Mouse (Mus musculus): ENCODE measurements around the gene Tprgl. TPM values are rescaled to one million over a fixed set of nuclear protein-coding genes. Genes with fewer than 3 reads are reported as not detected.

The Tprgl gene
- polyA plus RNA-seq, 1 experiment from 2014 or later: 117 TPM

DNA sequence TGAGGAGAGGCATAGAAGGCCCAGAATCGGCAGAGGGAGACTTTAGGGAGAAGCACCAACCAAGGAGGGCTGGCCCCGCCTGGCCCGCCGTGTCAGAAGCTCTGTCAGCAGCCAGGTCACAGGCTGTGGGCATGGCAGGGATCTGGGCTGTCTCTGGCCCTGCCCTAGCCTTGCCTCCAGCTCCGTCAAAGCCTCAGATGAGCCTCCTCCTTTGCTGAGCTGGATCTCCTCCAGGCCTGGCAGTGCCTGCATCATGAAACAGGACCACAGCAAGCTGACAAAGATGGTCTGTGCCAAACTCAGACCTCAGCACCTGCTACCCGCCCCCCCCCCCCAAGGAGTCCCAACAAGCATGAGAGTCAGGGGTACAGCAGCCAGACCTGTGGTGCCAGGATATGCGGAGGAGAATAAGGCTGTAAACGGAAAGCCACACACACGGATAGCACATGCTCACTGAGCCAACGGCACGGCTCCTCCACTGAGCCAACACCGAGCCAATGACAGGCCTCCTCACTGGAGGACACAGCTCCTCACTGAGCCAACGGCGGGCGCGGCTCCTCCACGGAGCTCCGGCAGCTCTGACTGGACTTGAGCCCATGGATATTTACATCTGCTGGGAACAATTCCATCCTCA lies 51.1 kb downstream of the Tprgl start:
- no peaks in the 10 kb centered on the region for H3K4me1 ChIP-seq (ENCODE audit: control insufficient read depth, insufficient read depth, low read length)
- WGBS: 59% methylated on average over 18 of the region's 18 CpGs
- DNase-seq (ENCODE audit: low spot score) (no peak), ATAC-seq (replicated peaks; ENCODE audit: insufficient number of reproducible peaks, low FRiP score, low TSS enrichment, low read depth) (no peak)
- no peak overlapping the region for H3K9ac ChIP-seq (replicated peaks; ENCODE audit: low read length)
- H3K4me3 ChIP-seq (ENCODE audit: low read depth, low read length): no peak overlapping the region
- no peaks in the 10 kb centered on the region for H3K9me3 ChIP-seq (replicated peaks; ENCODE audit: control insufficient read depth, low read length)
- H3K36me3 ChIP-seq (replicated peaks; ENCODE audit: control insufficient read depth, insufficient read depth, low read depth, low read length): no peaks in the 10 kb centered on the region
- H3K27ac ChIP-seq (replicated peaks; ENCODE audit: low read depth, low read length): no peak overlapping the region
- H3K27me3 ChIP-seq (ENCODE audit: control insufficient read depth, insufficient read depth, low read length): no peaks in the 10 kb centered on the region
- H3K4me2 ChIP-seq (ENCODE audit: low read depth, low read length): no peak overlapping the region

Other genes with a start within 250 kb of the Tprgl start
- 107 TPM in 2 replicates for gene A430005L14Rik, start 203.4 kb downstream of the Tprgl start, polyA plus RNA-seq (2014; fragmentation: Nextera tagmentation; extraction: Ambion mirVana)
- 10.4 and 12.8 TPM in 2 replicates for gene Dffb, start 185.5 kb downstream of the Tprgl start, polyA plus RNA-seq (2014; fragmentation: Nextera tagmentation; extraction: Ambion mirVana)
- 13.6 and 16.0 TPM in 2 replicates for gene Cep104, start 185.5 kb downstream of the Tprgl start, polyA plus RNA-seq (2014; fragmentation: Nextera tagmentation; extraction: Ambion mirVana)
- 11.9 TPM in 2 replicates for gene Lrrc47, start 148.9 kb downstream of the Tprgl start, polyA plus RNA-seq (2014; fragmentation: Nextera tagmentation; extraction: Ambion mirVana)
- gene Smim1, start 134.4 kb downstream of the Tprgl start, polyA plus RNA-seq (2014; fragmentation: Nextera tagmentation; extraction: Ambion mirVana): 9.4 and 9.7 TPM in 2 replicates
- not detected in 2 replicates for gene Ccdc27, start 118.0 kb downstream of the Tprgl start, polyA plus RNA-seq (2014; fragmentation: Nextera tagmentation; extraction: Ambion mirVana)
- gene Trp73, start 20.5 kb downstream of the Tprgl start, polyA plus RNA-seq (2014; fragmentation: Nextera tagmentation; extraction: Ambion mirVana): 0.84 and 1.1 TPM in 2 replicates
- 47.4 and 50.0 TPM in 2 replicates for gene Wrap73, start 18.3 kb downstream of the Tprgl start, polyA plus RNA-seq (2014; fragmentation: Nextera tagmentation; extraction: Ambion mirVana)
- 17.6 and 22.9 TPM in 2 replicates for gene Megf6, start 10.1 kb upstream of the Tprgl start, polyA plus RNA-seq (2014; fragmentation: Nextera tagmentation; extraction: Ambion mirVana)
- 4.8 and 5.6 TPM in 2 replicates for gene Arhgef16, start 141.0 kb upstream of the Tprgl start, polyA plus RNA-seq (2014; fragmentation: Nextera tagmentation; extraction: Ambion mirVana)
- gene B230104I21Rik, start 175.5 kb upstream of the Tprgl start, polyA plus RNA-seq (2014; fragmentation: Nextera tagmentation; extraction: Ambion mirVana): not detected in 2 replicates